Mouse (Mus musculus): ENCODE measurements around the gene Hgd. TPM values are rescaled to one million over a fixed set of nuclear protein-coding genes. Genes with fewer than 3 reads are reported as not detected.
A peak's percentile ranks its signal among the peaks of the same experiment; 100 is the strongest.

Gene Hgd
- polyA plus RNA-seq, 1 experiment = 426 TPM

- Histone ChIP-seq H3K36me3 (ENCODE audit: control insufficient read depth, insufficient read depth, low read length) (no peaks in the 10 kb centered on the region), H3K27me3 (replicated peaks; ENCODE audit: control insufficient read depth, insufficient read depth, low read length) (no peaks in the 10 kb centered on the region), H3K4me3 (ENCODE audit: insufficient read depth, low read depth, low read length) (no peak overlapping the region), H3K4me1 (ENCODE audit: control insufficient read depth, insufficient read depth, low read length) (peaks cover 14% of the 10 kb centered on the region; the same call in 1 of the 2 replicates), H3K27ac (ENCODE audit: insufficient read depth, low read depth, low read length) (no peak overlapping the region)
- TF ChIP-seq POLR2A (IDR thresholded peaks at IDR 0.05; ENCODE audit: low read depth, low read length) (no peak), CTCF (conservative IDR thresholded peaks at IDR 0.05; ENCODE audit: insufficient read depth, insufficient read length, low read depth, low read length) (no peak)
- 86% methylated on average over 7 of the region's 7 CpGs for WGBS
- no peak for DNase-seq
Observed at GRCm38 (mm10) chr16:37656796-37657195, 76.8 kb downstream of the Hgd start.

- WGBS = 71% methylated on average over 9 of the region's 9 CpGs
- DNase-seq = no peak
- H3K4me1 ChIP-seq (ENCODE audit: control insufficient read depth, insufficient read depth, low read length) = no peaks in the 10 kb centered on the region; the same call in 1 of the 2 replicates
- no peak overlapping the region for H3K27ac ChIP-seq (ENCODE audit: insufficient read depth, low read depth, low read length)
- no peaks in the 10 kb centered on the region for H3K27me3 ChIP-seq (replicated peaks; ENCODE audit: control insufficient read depth, insufficient read depth, low read length)
- no peak for TF ChIP-seq POLR2A (IDR thresholded peaks at IDR 0.05; ENCODE audit: low read depth, low read length)
- no peak for TF ChIP-seq CTCF (conservative IDR thresholded peaks at IDR 0.05; ENCODE audit: insufficient read depth, insufficient read length, low read depth, low read length)
- no peaks in the 10 kb centered on the region for H3K36me3 ChIP-seq (ENCODE audit: control insufficient read depth, insufficient read depth, low read length)
- H3K4me3 ChIP-seq (ENCODE audit: insufficient read depth, low read depth, low read length) = no peak overlapping the region
Observed at GRCm38 (mm10) chr16:37663643-37664459, 83.9 kb downstream of the Hgd start.

- Histone ChIP-seq H3K4me1 (ENCODE audit: control insufficient read depth, insufficient read depth, low read length) (no peaks in the 10 kb centered on the region; the same call in 1 of the 2 replicates), H3K27ac (ENCODE audit: insufficient read depth, low read depth, low read length) (no peak overlapping the region), H3K36me3 (ENCODE audit: control insufficient read depth, insufficient read depth, low read length) (no peaks in the 10 kb centered on the region), H3K4me3 (ENCODE audit: insufficient read depth, low read depth, low read length) (no peak overlapping the region), H3K27me3 (replicated peaks; ENCODE audit: control insufficient read depth, insufficient read depth, low read length) (no peaks in the 10 kb centered on the region)
- 53% methylated on average over 5 of the region's 5 CpGs for WGBS
- no peak for TF ChIP-seq CTCF (conservative IDR thresholded peaks at IDR 0.05; ENCODE audit: insufficient read depth, insufficient read length, low read depth, low read length)
- no peak for TF ChIP-seq POLR2A (IDR thresholded peaks at IDR 0.05; ENCODE audit: low read depth, low read length)
- DNase-seq = no peak
Observed at GRCm38 (mm10) chr16:37665394-37665935, 85.5 kb downstream of the Hgd start.

- H3K4me3 ChIP-seq (ENCODE audit: insufficient read depth, low read depth, low read length) = no peak overlapping the region
- no peaks in the 10 kb centered on the region for H3K27me3 ChIP-seq (replicated peaks; ENCODE audit: control insufficient read depth, insufficient read depth, low read length)
- TF ChIP-seq CTCF (conservative IDR thresholded peaks at IDR 0.05; ENCODE audit: insufficient read depth, insufficient read length, low read depth, low read length) (no peak), POLR2A (IDR thresholded peaks at IDR 0.05; ENCODE audit: low read depth, low read length) (no peak)
- WGBS = 31% methylated on average over 4 of the region's 4 CpGs
- H3K27ac ChIP-seq (ENCODE audit: insufficient read depth, low read depth, low read length) = no peak overlapping the region
- no peak for DNase-seq
- no peaks in the 10 kb centered on the region for H3K36me3 ChIP-seq (ENCODE audit: control insufficient read depth, insufficient read depth, low read length)
- H3K4me1 ChIP-seq (ENCODE audit: control insufficient read depth, insufficient read depth, low read length) = no peaks in the 10 kb centered on the region
Observed at GRCm38 (mm10) chr16:37670666-37671283, 90.8 kb downstream of the Hgd start.

- no peak overlapping the region for H3K4me3 ChIP-seq (ENCODE audit: insufficient read depth, low read depth, low read length)
- TF ChIP-seq POLR2A (IDR thresholded peaks at IDR 0.05; ENCODE audit: low read depth, low read length) (no peak), CTCF (conservative IDR thresholded peaks at IDR 0.05; ENCODE audit: insufficient read depth, insufficient read length, low read depth, low read length) (no peak)
- no peaks in the 10 kb centered on the region for H3K36me3 ChIP-seq (ENCODE audit: control insufficient read depth, insufficient read depth, low read length)
- 96% methylated on average over 5 of the region's 5 CpGs for WGBS
- DNase-seq = no peak
- no peak overlapping the region for H3K27ac ChIP-seq (ENCODE audit: insufficient read depth, low read depth, low read length)
- peaks cover 4% of the 10 kb centered on the region; the same call in 1 of the 2 replicates for H3K4me1 ChIP-seq (ENCODE audit: control insufficient read depth, insufficient read depth, low read length)
- no peaks in the 10 kb centered on the region for H3K27me3 ChIP-seq (replicated peaks; ENCODE audit: control insufficient read depth, insufficient read depth, low read length)
Observed at GRCm38 (mm10) chr16:37675326-37675725, 95.4 kb downstream of the Hgd start.

- WGBS = 20% methylated on average over 17 of the region's 17 CpGs
- DNase-seq = peak; percentile 75
- H3K4me1 ChIP-seq (ENCODE audit: control insufficient read depth, insufficient read depth, low read length) = peaks cover 4% of the 10 kb centered on the region; the same call in 1 of the 2 replicates
- H3K27me3 ChIP-seq (replicated peaks; ENCODE audit: control insufficient read depth, insufficient read depth, low read length) = no peaks in the 10 kb centered on the region
- no peak overlapping the region for H3K4me3 ChIP-seq (ENCODE audit: insufficient read depth, low read depth, low read length)
- no peaks in the 10 kb centered on the region for H3K36me3 ChIP-seq (ENCODE audit: control insufficient read depth, insufficient read depth, low read length)
- no peak for TF ChIP-seq CTCF (conservative IDR thresholded peaks at IDR 0.05; ENCODE audit: insufficient read depth, insufficient read length, low read depth, low read length)
- TF ChIP-seq POLR2A (IDR thresholded peaks at IDR 0.05; ENCODE audit: low read depth, low read length) = no peak
- no peak overlapping the region for H3K27ac ChIP-seq (ENCODE audit: insufficient read depth, low read depth, low read length)
Observed at GRCm38 (mm10) chr16:37676024-37676676, 96.2 kb downstream of the Hgd start.
